Mouse (Mus musculus): ENCODE results near the gene Fam213a. TPM values are rescaled to one million over a fixed set of nuclear protein-coding genes. Genes with fewer than 3 reads are reported as not detected.
"Not testable (repeated sequence)": the region's sequence is repeated elsewhere in the genome, so short reads cannot be mapped to it uniquely, and the experiment has no call there.

Fam213a gene
- total RNA-seq (2014; rRNA removed) (35.1 and 35.3 TPM in 2 replicates), polyA plus RNA-seq (2015; fragmentation: Nextera tagmentation; extraction: Ambion mirVana) (109 and 118 TPM in 2 replicates)

- Histone ChIP-seq H3K9ac (replicated peaks; ENCODE audit: low read length) (peak within 1 kb of the TSS; percentile 66), H3K27ac (peak within 1 kb of the TSS; percentile 82), H3K4me2 (ENCODE audit: low read depth, low read length) (peak within 1 kb of the TSS; percentile 90), H3K4me3 (ENCODE audit: low read length) (peak within 1 kb of the TSS; percentile 58), H3K9me3 (ENCODE audit: low read length) (no peaks in the 10 kb centered on the region), H3K4me1 (ENCODE audit: insufficient read depth, low read length) (no peaks in the 10 kb centered on the region), H3K36me3 (ENCODE audit: insufficient read depth, low read length) (no peaks in the 10 kb centered on the region), H3K27me3 (ENCODE audit: insufficient read depth, low read length) (no peaks in the 10 kb centered on the region)
- peak; percentile 99 for ATAC-seq
- DNase-seq (ENCODE audit: low spot score): peak; percentile 96
- WGBS: 2% methylated on average over 32 of the region's 32 CpGs
- no peak for TF ChIP-seq CTCF (IDR thresholded peaks at IDR 0.05; ENCODE audit: low read depth)
Observed at GRCm38 (mm10) chr14:41013630-41014613, at the start of gene Fam213a. TSS of gene Fam213a (minus strand) at chr14:41013788.

- not testable (repeated sequence) for H3K4me1 ChIP-seq (ENCODE audit: insufficient read depth, low read length); H3K27ac ChIP-seq; H3K9me3 ChIP-seq (ENCODE audit: low read length); H3K4me2 ChIP-seq (ENCODE audit: low read depth, low read length); H3K27me3 ChIP-seq (ENCODE audit: insufficient read depth, low read length); H3K36me3 ChIP-seq (ENCODE audit: insufficient read depth, low read length); H3K9ac ChIP-seq (replicated peaks; ENCODE audit: low read length); ATAC-seq; H3K4me3 ChIP-seq (ENCODE audit: low read length); DNase-seq (ENCODE audit: low spot score)
- 48% methylated on average over 2 of the region's 4 CpGs for WGBS
Observed at GRCm38 (mm10) chr14:41053190-41053589, 39.6 kb upstream of the Fam213a start.

- Histone ChIP-seq H3K36me3 (ENCODE audit: insufficient read depth, low read length) (no peaks in the 10 kb centered on the region), H3K9ac (replicated peaks; ENCODE audit: low read length) (no peak overlapping the region), H3K27me3 (ENCODE audit: insufficient read depth, low read length) (no peaks in the 10 kb centered on the region), H3K4me1 (ENCODE audit: insufficient read depth, low read length) (no peaks in the 10 kb centered on the region), H3K4me3 (ENCODE audit: low read length) (no peak overlapping the region), H3K4me2 (ENCODE audit: low read depth, low read length) (no peak overlapping the region), H3K9me3 (ENCODE audit: low read length) (no peaks in the 10 kb centered on the region), H3K27ac (no peak overlapping the region)
- 0 out of 2 replicates have a peak, but pooled peaks have one; percentile 11 for TF ChIP-seq CTCF (IDR thresholded peaks at IDR 0.05; ENCODE audit: low read depth)
- no peak for ATAC-seq
- WGBS: 73% methylated on average over 5 of the region's 5 CpGs
- no peak for DNase-seq (ENCODE audit: low spot score)
Observed at GRCm38 (mm10) chr14:41052481-41052880, 38.9 kb upstream of the Fam213a start.

- 83% methylated on average over 6 of the region's 6 CpGs for WGBS
- Histone ChIP-seq H3K27me3 (ENCODE audit: insufficient read depth, low read length) (no peaks in the 10 kb centered on the region), H3K9me3 (ENCODE audit: low read length) (no peaks in the 10 kb centered on the region), H3K9ac (replicated peaks; ENCODE audit: low read length) (no peak overlapping the region), H3K4me2 (ENCODE audit: low read depth, low read length) (no peak overlapping the region), H3K4me1 (ENCODE audit: insufficient read depth, low read length) (no peaks in the 10 kb centered on the region), H3K4me3 (ENCODE audit: low read length) (no peak overlapping the region), H3K36me3 (ENCODE audit: insufficient read depth, low read length) (no peaks in the 10 kb centered on the region), H3K27ac (no peak overlapping the region)
- no peak for DNase-seq (ENCODE audit: low spot score)
- ATAC-seq: no peak
- no peak for TF ChIP-seq CTCF (IDR thresholded peaks at IDR 0.05; ENCODE audit: low read depth)
Observed at GRCm38 (mm10) chr14:41050471-41050870, 36.9 kb upstream of the Fam213a start.

- no peak for TF ChIP-seq CTCF (IDR thresholded peaks at IDR 0.05; ENCODE audit: low read depth)
- Histone ChIP-seq H3K4me2 (ENCODE audit: low read depth, low read length) (no peak overlapping the region), H3K4me3 (ENCODE audit: low read length) (no peak overlapping the region), H3K9ac (replicated peaks; ENCODE audit: low read length) (no peak overlapping the region), H3K36me3 (ENCODE audit: insufficient read depth, low read length) (no peaks in the 10 kb centered on the region), H3K27ac (no peak overlapping the region), H3K27me3 (ENCODE audit: insufficient read depth, low read length) (no peaks in the 10 kb centered on the region), H3K9me3 (ENCODE audit: low read length) (no peaks in the 10 kb centered on the region), H3K4me1 (ENCODE audit: insufficient read depth, low read length) (no peaks in the 10 kb centered on the region)
- DNase-seq (ENCODE audit: low spot score) (no peak), ATAC-seq (no peak)
- WGBS: 71% methylated on average over 2 of the region's 2 CpGs
Observed at GRCm38 (mm10) chr14:41047402-41047801, 33.8 kb upstream of the Fam213a start.

- TF ChIP-seq CTCF (IDR thresholded peaks at IDR 0.05; ENCODE audit: low read depth): peak; percentile 86
- Histone ChIP-seq H3K4me2 (ENCODE audit: low read depth, low read length) (no peak overlapping the region), H3K27ac (no peak overlapping the region), H3K4me1 (ENCODE audit: insufficient read depth, low read length) (no peaks in the 10 kb centered on the region), H3K4me3 (ENCODE audit: low read length) (no peak overlapping the region), H3K27me3 (ENCODE audit: insufficient read depth, low read length) (no peaks in the 10 kb centered on the region), H3K9me3 (ENCODE audit: low read length) (no peaks in the 10 kb centered on the region), H3K36me3 (ENCODE audit: insufficient read depth, low read length) (no peaks in the 10 kb centered on the region), H3K9ac (replicated peaks; ENCODE audit: low read length) (no peak overlapping the region)
- DNase-seq (ENCODE audit: low spot score) (peak; percentile 55), ATAC-seq (no peak)
- 35% methylated on average over 6 of the region's 6 CpGs for WGBS
Observed at GRCm38 (mm10) chr14:41035146-41035798, 21.7 kb upstream of the Fam213a start.
